ENCODE assay signal across 21 mouse cellular contexts in genomic region chr8:91347595-91347994, GRCm38 (mm10). TPM values are rescaled to one million over a fixed set of nuclear protein-coding genes. Genes with fewer than 3 reads are reported as not detected.
A peak's percentile ranks its signal among the peaks of the same experiment; 100 is the strongest.
DNase-seq lines count a peak whose midpoint lies in the region; ATAC-seq and TF ChIP-seq lines count a peak whose summit lies in the region.
"Had no signal": no experiment of that assay in that cellular context is flagged by ENCODE, and none has a peak within 500 bp of the region (broad histone marks: within the 10 kb centered on the region; RNA-seq: fewer than 3 reads in every experiment).

No protein-coding gene starts in this region.

- H3K27me3 ChIP-seq in heart, adult 2 months (ENCODE audit: control insufficient read depth, insufficient read depth, low read length): no peaks in the 10 kb centered on the region
- H3K27me3 ChIP-seq in heart, embryonic 13.5 days (replicated peaks): no peaks in the 10 kb centered on the region
- H3K27me3 ChIP-seq in heart, postnatal 0 days (ENCODE audit: control insufficient read depth, insufficient read depth, low read length): no peaks in the 10 kb centered on the region
- no peaks in the 10 kb centered on the region for H3K27me3 ChIP-seq in midbrain, embryonic 16.5 days (ENCODE audit: control insufficient read depth, insufficient read depth, low read depth, low read length)
- H3K27me3 ChIP-seq in liver, embryonic 11.5 days (replicated peaks; ENCODE audit: control insufficient read depth, insufficient read depth, low read length): no peaks in the 10 kb centered on the region
- H3K27me3 ChIP-seq: embryonic facial prominence, embryonic 15.5 days; intestine, embryonic 15.5 days had no signal

- TF ChIP-seq POLR2A in heart, adult 2 months (IDR thresholded peaks at IDR 0.05; ENCODE audit: insufficient read depth, low read depth, low read length): no peak

- H3K79me2 ChIP-seq in heart, adult 2 months (replicated peaks; ENCODE audit: control insufficient read depth, insufficient read depth, low read length): 0 out of 2 replicates have a peak, but pooled peaks cover 5% of the 10 kb centered on the region

- peak overlapping the region; percentile 44 for H3K4me2 ChIP-seq in heart, embryonic 13.5 days
- peak overlapping the region; percentile 15; the same call in 1 of the 2 replicates for H3K4me2 ChIP-seq in heart, postnatal 0 days (ENCODE audit: low read depth, low read length)
- H3K4me2 ChIP-seq in midbrain, embryonic 16.5 days (ENCODE audit: low read length): no peak overlapping the region
- no peak overlapping the region for H3K4me2 ChIP-seq in liver, embryonic 11.5 days
- H3K4me2 ChIP-seq: embryonic facial prominence, embryonic 15.5 days; hindbrain, embryonic 14.5 days; intestine, embryonic 15.5 days had no signal

- intact Hi-C loops in heart, adult 2 months (cut with DNase I): no loop called here
- intact Hi-C loops in heart, postnatal 10 days (cut with DNase I): no loop called here

- H3K9ac ChIP-seq in heart, adult 2 months (ENCODE audit: low read depth, low read length): no peak overlapping the region
- 0 out of 2 replicates have a peak overlapping the region, but pooled peaks have one; percentile 44 for H3K9ac ChIP-seq in heart, embryonic 13.5 days
- H3K9ac ChIP-seq in heart, postnatal 0 days (replicated peaks; ENCODE audit: low read depth, low read length): no peak overlapping the region
- no peak overlapping the region for H3K9ac ChIP-seq in midbrain, embryonic 16.5 days (ENCODE audit: low read depth, low read length)
- H3K9ac ChIP-seq in liver, embryonic 11.5 days (ENCODE audit: low read depth, low read length): no peak overlapping the region
- H3K9ac ChIP-seq: embryonic facial prominence, embryonic 15.5 days; hindbrain, embryonic 14.5 days; intestine, embryonic 15.5 days had no signal

- TF ChIP-seq CTCF in heart, adult 2 months (IDR thresholded peaks at IDR 0.05): no peak
- TF ChIP-seq CTCF in heart, postnatal 0 days (IDR thresholded peaks at IDR 0.05; ENCODE audit: low read depth): no peak

- peak; percentile 74 for DNase-seq in heart, adult 11 months
- DNase-seq in heart, adult 2 months: no peak
- no peak for DNase-seq in heart, postnatal 10 days
- DNase-seq in heart, postnatal 0 days (ENCODE audit: low spot score): no peak
- no peak for DNase-seq in heart, postnatal 4 days
- DNase-seq in liver, embryonic 11.5 days (ENCODE audit: low spot score): no peak
- DNase-seq: adrenal gland, postnatal 10 days; cerebellum, adult 11 months; cerebellum, adult 8-10 months; cerebellum, postnatal 14 days; embryo, embryonic 11 days; kidney, adult 18-20 months had no signal

- no peak overlapping the region for H3K27ac ChIP-seq in heart, adult 2 months
- peak overlapping the region; percentile 56 for H3K27ac ChIP-seq in heart, embryonic 13.5 days (replicated peaks)
- no peak overlapping the region for H3K27ac ChIP-seq in heart, postnatal 0 days (ENCODE audit: low read depth)
- H3K27ac ChIP-seq in midbrain, embryonic 16.5 days (ENCODE audit: low read length): 0 out of 2 replicates have a peak overlapping the region, but pooled peaks have one; percentile 9
- H3K27ac ChIP-seq in liver, embryonic 11.5 days (ENCODE audit: low read depth, low read length): no peak overlapping the region
- H3K27ac ChIP-seq: embryonic facial prominence, embryonic 15.5 days; forebrain, embryonic 10.5 days; hindbrain, embryonic 10.5 days; hindbrain, embryonic 14.5 days; intestine, embryonic 15.5 days had no signal

- ATAC-seq in heart, embryonic 13.5 days (ENCODE audit: extremely low read depth, insufficient number of reproducible peaks, low FRiP score, low TSS enrichment): no peak
- no peak for ATAC-seq in heart, postnatal 0 days (ENCODE audit: insufficient read depth, low read depth)
- ATAC-seq in midbrain, embryonic 16.5 days: no peak
- no peak for ATAC-seq in liver, embryonic 11.5 days (replicated peaks; ENCODE audit: low FRiP score)
- ATAC-seq: forebrain, embryonic 14.5 days; intestine, embryonic 15.5 days had no signal

- no peak for TF ChIP-seq EP300 in heart, adult 2 months (IDR thresholded peaks at IDR 0.05; ENCODE audit: insufficient read depth, low read depth, low read length)
- no peak for TF ChIP-seq EP300 in heart, postnatal 0 days (IDR thresholded peaks at IDR 0.05; ENCODE audit: low read depth)

- H3K36me3 ChIP-seq in heart, adult 2 months (ENCODE audit: control insufficient read depth, insufficient read depth, low read length): peaks cover 2% of the 10 kb centered on the region; the same call in 1 of the 2 replicates
- peaks cover 5% of the 10 kb centered on the region; the same call in 1 of the 2 replicates for H3K36me3 ChIP-seq in heart, embryonic 13.5 days
- H3K36me3 ChIP-seq in heart, postnatal 0 days (replicated peaks; ENCODE audit: control insufficient read depth, insufficient read depth, low read length): no peaks in the 10 kb centered on the region
- H3K36me3 ChIP-seq in midbrain, embryonic 16.5 days (ENCODE audit: control insufficient read depth, insufficient read depth, low read length): no peaks in the 10 kb centered on the region
- no peaks in the 10 kb centered on the region for H3K36me3 ChIP-seq in liver, embryonic 11.5 days (ENCODE audit: control insufficient read depth, insufficient read depth, low read length)
- H3K36me3 ChIP-seq: intestine, embryonic 15.5 days had no signal

- no peaks in the 10 kb centered on the region for H3K9me3 ChIP-seq in heart, embryonic 13.5 days
- H3K9me3 ChIP-seq in heart, postnatal 0 days (replicated peaks; ENCODE audit: control insufficient read depth, low read length): no peaks in the 10 kb centered on the region
- no peaks in the 10 kb centered on the region for H3K9me3 ChIP-seq in midbrain, embryonic 16.5 days (replicated peaks; ENCODE audit: control insufficient read depth, low read length, poor library complexity, severe bottlenecking)
- no peaks in the 10 kb centered on the region for H3K9me3 ChIP-seq in liver, embryonic 11.5 days (ENCODE audit: control insufficient read depth, low read length)
- H3K9me3 ChIP-seq: embryonic facial prominence, embryonic 15.5 days; forebrain, embryonic 10.5 days; intestine, embryonic 15.5 days had no signal

- no peak overlapping the region for H3K4me3 ChIP-seq in heart, adult 2 months
- no peak overlapping the region for H3K4me3 ChIP-seq in heart, embryonic 13.5 days
- no peak overlapping the region for H3K4me3 ChIP-seq in heart, postnatal 0 days (ENCODE audit: low read depth, low read length)
- no peak overlapping the region for H3K4me3 ChIP-seq in midbrain, embryonic 16.5 days (ENCODE audit: low read depth, low read length)
- no peak overlapping the region for H3K4me3 ChIP-seq in liver, embryonic 11.5 days (ENCODE audit: low read depth, low read length)
- H3K4me3 ChIP-seq: embryonic facial prominence, embryonic 15.5 days; erythroblast, embryonic 14.5 days; forebrain, embryonic 10.5 days; hindbrain, embryonic 10.5 days; intestine, embryonic 15.5 days had no signal

- H3K4me1 ChIP-seq in heart, adult 2 months (ENCODE audit: control insufficient read depth, insufficient read depth, low read length): peaks cover 6% of the 10 kb centered on the region
- peaks cover 57% of the 10 kb centered on the region for H3K4me1 ChIP-seq in heart, embryonic 13.5 days
- peaks cover 16% of the 10 kb centered on the region for H3K4me1 ChIP-seq in heart, postnatal 0 days (ENCODE audit: control insufficient read depth, insufficient read depth)
- peaks cover 6% of the 10 kb centered on the region for H3K4me1 ChIP-seq in midbrain, embryonic 16.5 days (ENCODE audit: control insufficient read depth, insufficient read depth, low read length)
- peaks cover 17% of the 10 kb centered on the region for H3K4me1 ChIP-seq in liver, embryonic 11.5 days (replicated peaks; ENCODE audit: control insufficient read depth, insufficient read depth, low read length)
- H3K4me1 ChIP-seq: intestine, embryonic 15.5 days had no signal

- WGBS in heart, adult 2 months: 41% methylated on average over 6 of the region's 6 CpGs
- WGBS in heart, embryonic 13.5 days: 30% methylated on average over 6 of the region's 6 CpGs
- 24% methylated on average over 6 of the region's 6 CpGs for whole genome bisulfite sequencing in heart, postnatal 0 days
- 63% methylated on average over 6 of the region's 6 CpGs for WGBS in midbrain, embryonic 16.5 days
- 69% methylated on average over 6 of the region's 6 CpGs for WGBS in liver, embryonic 11.5 days

RNA-seq across cellular contexts. Expression of gene Fto, which starts 34.3 kb away (rescaled TPM):
- total RNA-seq in heart, adult 2 months (2021): 10 to 100 TPM; 57.6 to 65.1 TPM
- 41.3 and 53.3 TPM in 2 replicates for polyA plus RNA-seq in heart, adult 2 months (2012; rRNA removed)
- polyA plus RNA-seq in heart, embryonic 13.5 days (2015; fragmentation: Nextera tagmentation; extraction: Ambion mirVana): 64.3 and 66.0 TPM in 2 replicates
- 10 to 100 TPM; 79.7 to 83.3 TPM for total RNA-seq in heart, postnatal 10 days (2021)
- total RNA-seq in heart, postnatal 0 days (2014; rRNA removed; ENCODE audit: low replicate concordance): 43.9 and 50.6 TPM in 2 replicates
- 39.3 and 41.1 TPM in 2 replicates for polyA plus RNA-seq in heart, postnatal 0 days (2015; fragmentation: Nextera tagmentation; extraction: Ambion mirVana)
- total RNA-seq in heart, postnatal 4 days (2021): 10 to 100 TPM; 81.5 to 87.0 TPM
- polyA plus RNA-seq in midbrain, embryonic 16.5 days (2015; fragmentation: Nextera tagmentation; extraction: Ambion mirVana): 171 and 177 TPM in 2 replicates
- polyA plus RNA-seq in liver, embryonic 11.5 days (2014; fragmentation: Nextera tagmentation; extraction: Ambion mirVana): 56.1 and 57.7 TPM in 2 replicates

RNA-seq across cellular contexts. Expression of gene Rpgrip1l, which starts 34.5 kb away (rescaled TPM):
- 1 to 10 TPM; 3.2 to 3.6 TPM for total RNA-seq in heart, adult 2 months (2021)
- polyA plus RNA-seq in heart, adult 2 months (2012; rRNA removed): 0.88 and 1.4 TPM in 2 replicates
- 6.2 and 6.9 TPM in 2 replicates for polyA plus RNA-seq in heart, embryonic 13.5 days (2015; fragmentation: Nextera tagmentation; extraction: Ambion mirVana)
- total RNA-seq in heart, postnatal 10 days (2021): 1 to 10 TPM; 2.7 to 5.8 TPM
- 3.6 and 4.1 TPM in 2 replicates for total RNA-seq in heart, postnatal 0 days (2014; rRNA removed; ENCODE audit: low replicate concordance)
- 4.3 and 4.7 TPM in 2 replicates for polyA plus RNA-seq in heart, postnatal 0 days (2015; fragmentation: Nextera tagmentation; extraction: Ambion mirVana)
- total RNA-seq in heart, postnatal 4 days (2021): 1 to 10 TPM; 3.5 to 4.9 TPM
- 9.8 and 11.6 TPM in 2 replicates for polyA plus RNA-seq in midbrain, embryonic 16.5 days (2015; fragmentation: Nextera tagmentation; extraction: Ambion mirVana)
- polyA plus RNA-seq in liver, embryonic 11.5 days (2014; fragmentation: Nextera tagmentation; extraction: Ambion mirVana): 6.5 and 6.8 TPM in 2 replicates

Comparison
In these comparisons a context has a peak if more than half of its experiments do, and no peak if none do; other contexts are left out.
1. H3K27ac ChIP-seq: peak in heart, embryonic 13.5 days (single experiment) and midbrain, embryonic 16.5 days (single experiment); none in heart, adult 2 months (single experiment), heart, postnatal 0 days (single experiment) and liver, embryonic 11.5 days (single experiment).
2. H3K4me2 ChIP-seq: peak in heart, embryonic 13.5 days (single experiment) and heart, postnatal 0 days (single experiment); none in midbrain, embryonic 16.5 days (single experiment) and liver, embryonic 11.5 days (single experiment).